10 mouse cellular contexts compared by ENCODE assay signal in genomic region chr1:191641438-191641837, GRCm38 (mm10).
DNase-seq lines count a peak whose midpoint lies in the region; ATAC-seq and TF ChIP-seq lines count a peak whose summit lies in the region.
"Had no signal": no experiment of that assay in that cellular context is flagged by ENCODE, and none has a peak within 500 bp of the region (broad histone marks: within the 10 kb centered on the region; RNA-seq: fewer than 3 reads in every experiment).

No protein-coding gene starts in this region.

- H3K4me3 ChIP-seq in neural tube, embryonic 11.5 days (ENCODE audit: low read depth, low read length): no peak overlapping the region
- H3K4me3 ChIP-seq in neural tube, embryonic 15.5 days (replicated peaks): no peak overlapping the region
- no peak overlapping the region for H3K4me3 ChIP-seq in liver, embryonic 14.5 days (ENCODE audit: insufficient read depth in 1 of 2, low read depth in 2 of 2, low read length in 2 of 2)
- H3K4me3 ChIP-seq in small intestine, adult 2 months (ENCODE audit: low read depth, low read length): no peak overlapping the region
- H3K4me3 ChIP-seq: intestine, embryonic 15.5 days; megakaryocyte, embryonic 14.5 days had no signal

- H3K27ac ChIP-seq in neural tube, embryonic 11.5 days (ENCODE audit: low read depth, low read length): no peak overlapping the region
- no peak overlapping the region for H3K27ac ChIP-seq in neural tube, embryonic 15.5 days (replicated peaks)
- H3K27ac ChIP-seq in liver, embryonic 14.5 days: no peak overlapping the region
- peak overlapping the region; percentile 76 for H3K27ac ChIP-seq in small intestine, adult 2 months (ENCODE audit: insufficient read depth, low read depth, low read length)
- H3K27ac ChIP-seq: intestine, embryonic 15.5 days had no signal

- no peak for TF ChIP-seq POLR2A in small intestine, adult 2 months (IDR thresholded peaks at IDR 0.05; ENCODE audit: low read depth, low read length)

- TF ChIP-seq EP300 in liver, embryonic 14.5 days (IDR thresholded peaks at IDR 0.05; ENCODE audit: low read depth): no peak

- no peak for ATAC-seq in neural tube, embryonic 11.5 days (ENCODE audit: insufficient read depth, low FRiP score, low TSS enrichment)
- ATAC-seq in neural tube, embryonic 15.5 days (ENCODE audit: low FRiP score): no peak
- peak; percentile 69 for ATAC-seq in liver, embryonic 14.5 days (ENCODE audit: insufficient read depth)
- ATAC-seq: intestine, embryonic 15.5 days had no signal

- TF ChIP-seq CTCF in liver, embryonic 14.5 days (IDR thresholded peaks at IDR 0.05; ENCODE audit: low read depth): no peak
- TF ChIP-seq CTCF in small intestine, adult 2 months (IDR thresholded peaks at IDR 0.05; ENCODE audit: extremely low read depth, insufficient read length, insufficient replicate concordance, low read depth, low read length): no peak

- WGBS in neural tube, embryonic 11.5 days: 12% methylated on average over 2 of the region's 2 CpGs
- WGBS in neural tube, embryonic 15.5 days: 25% methylated on average over 2 of the region's 2 CpGs
- 35% methylated on average over 2 of the region's 2 CpGs for whole genome bisulfite sequencing in liver, embryonic 14.5 days (ENCODE audit: insufficient replicate concordance)
- 30% methylated on average over 2 of the region's 2 CpGs for WGBS in small intestine, adult 2 months

- no peaks in the 10 kb centered on the region for H3K9me3 ChIP-seq in neural tube, embryonic 11.5 days (ENCODE audit: control insufficient read depth, low read length)
- no peaks in the 10 kb centered on the region for H3K9me3 ChIP-seq in neural tube, embryonic 15.5 days (replicated peaks)
- H3K9me3 ChIP-seq in liver, embryonic 14.5 days (ENCODE audit: control insufficient read depth, low read length): no peaks in the 10 kb centered on the region
- H3K9me3 ChIP-seq: intestine, embryonic 15.5 days; megakaryocyte, embryonic 14.5 days had no signal

- H3K36me3 ChIP-seq in neural tube, embryonic 11.5 days (ENCODE audit: control insufficient read depth, insufficient read depth, low read length): no peaks in the 10 kb centered on the region
- no peaks in the 10 kb centered on the region for H3K36me3 ChIP-seq in neural tube, embryonic 15.5 days
- H3K36me3 ChIP-seq in liver, embryonic 14.5 days (replicated peaks; ENCODE audit: control insufficient read depth, insufficient read depth, low read depth): no peaks in the 10 kb centered on the region
- H3K36me3 ChIP-seq in small intestine, adult 2 months (ENCODE audit: control insufficient read depth, insufficient read depth, low read length): no peaks in the 10 kb centered on the region
- H3K36me3 ChIP-seq: intestine, embryonic 15.5 days had no signal

- no peak overlapping the region for H3K4me2 ChIP-seq in neural tube, embryonic 11.5 days (ENCODE audit: low read depth)
- H3K4me2 ChIP-seq in neural tube, embryonic 15.5 days: no peak overlapping the region
- H3K4me2 ChIP-seq in liver, embryonic 14.5 days (ENCODE audit: low read depth): no peak overlapping the region
- H3K4me2 ChIP-seq: intestine, embryonic 15.5 days had no signal

- no peak for DNase-seq in neural tube, embryonic 11.5 days (ENCODE audit: low spot score)
- peak; percentile 53 for DNase-seq in heart, postnatal 4 days
- peak; percentile 20 to 28 (median 26) for DNase-seq in liver, embryonic 14.5 days (ENCODE audit: low read depth in 3 of 3, low spot score in 3 of 3)
- DNase-seq in T-cell, adult 2 months (ENCODE audit: low spot score): no peak
- no peak for DNase-seq in urinary bladder, adult 18-20 months (ENCODE audit: low spot score in 2 of 2)
- no peak for DNase-seq in layer of hippocampus, adult 9-11 months

- H3K4me1 ChIP-seq in neural tube, embryonic 11.5 days (ENCODE audit: control insufficient read depth, insufficient read depth, low read length): no peaks in the 10 kb centered on the region
- H3K4me1 ChIP-seq in neural tube, embryonic 15.5 days: peaks cover 10% of the 10 kb centered on the region
- peaks cover 0 to 13% of the 10 kb centered on the region in 2 experiments; a peak in 2 of 4 replicates for H3K4me1 ChIP-seq in liver, embryonic 14.5 days (replicated peaks; ENCODE audit: control insufficient read depth in 2 of 2, insufficient read depth in 2 of 2, low read length in 1 of 2)
- peaks cover 32% of the 10 kb centered on the region for H3K4me1 ChIP-seq in small intestine, adult 2 months (ENCODE audit: control insufficient read depth, insufficient read depth, insufficient read length, low read length)
- H3K4me1 ChIP-seq: intestine, embryonic 15.5 days had no signal

- H3K9ac ChIP-seq in neural tube, embryonic 11.5 days (ENCODE audit: low read length): 0 out of 2 replicates have a peak overlapping the region, but pooled peaks have one; percentile 10
- no peak overlapping the region for H3K9ac ChIP-seq in neural tube, embryonic 15.5 days (replicated peaks)
- no peak overlapping the region for H3K9ac ChIP-seq in liver, embryonic 14.5 days (replicated peaks)
- H3K9ac ChIP-seq: intestine, embryonic 15.5 days had no signal

- H3K27me3 ChIP-seq in neural tube, embryonic 11.5 days (ENCODE audit: control insufficient read depth, insufficient read depth, low read length): no peaks in the 10 kb centered on the region
- no peaks in the 10 kb centered on the region for H3K27me3 ChIP-seq in neural tube, embryonic 15.5 days (replicated peaks)
- no peaks in the 10 kb centered on the region for H3K27me3 ChIP-seq in liver, embryonic 14.5 days (ENCODE audit: control insufficient read depth, insufficient read depth, low read length)
- no peaks in the 10 kb centered on the region for H3K27me3 ChIP-seq in small intestine, adult 2 months (ENCODE audit: control insufficient read depth, insufficient read depth, low read length)
- H3K27me3 ChIP-seq: intestine, embryonic 15.5 days had no signal

Comparison
In these comparisons a context has a peak if more than half of its experiments do, and no peak if none do; other contexts are left out.
1. DNase-seq: peak in heart, postnatal 4 days (single experiment) and liver, embryonic 14.5 days (3 of 3); none in neural tube, embryonic 11.5 days (single experiment), T-cell, adult 2 months (single experiment), urinary bladder, adult 18-20 months (0 of 2) and layer of hippocampus, adult 9-11 months (single experiment).